Mouse (Mus musculus) liver, postnatal 0 days (tissue): ENCODE measurements around the gene Ccni.

Source experiments
- CTCF ChIP-seq: sonication (generic); IDR thresholded peaks from 2 replicates; pipeline ENCODE4 v1.5.1; 2016; ENCODE audit warnings: antibody characterized with exemption, low read depth
- EP300 ChIP-seq: IDR thresholded peaks from 2 replicates; pipeline ENCODE4 v1.6.1; 2016; ENCODE audit warnings: antibody characterized with exemption, low read depth, mild to moderate bottlenecking

GRCm38 (mm10) chr5:93151985-93152384 is 54.3 kb downstream of the Ccni start:
- TF ChIP-seq CTCF (no peak), EP300 (0 out of 2 replicates have a peak, but pooled peaks have one; percentile 7)
